Mouse (Mus musculus): ENCODE data around the gene Sirt4. TPM values are rescaled to one million over a fixed set of nuclear protein-coding genes. Genes with fewer than 3 reads are reported as not detected.
A peak's percentile ranks its signal among the peaks of the same experiment; 100 is the strongest.

Gene Sirt4
- 19.5 and 25.6 TPM in 2 replicates for total RNA-seq (2014; rRNA removed)
- 22.4 and 27.0 TPM in 2 replicates for polyA plus RNA-seq (2015; fragmentation: Nextera tagmentation; extraction: Ambion mirVana)

GRCm38 (mm10) chr5:115483947-115484920 is at the start of gene Sirt4:
TSS of gene Sirt4 (minus strand) at chr5:115484725.
- peak within 1 kb of the TSS; percentile 44 for H3K4me3 ChIP-seq (ENCODE audit: low read depth, low read length)
- peak; percentile 86 for ATAC-seq (ENCODE audit: low FRiP score)
- H3K4me2 ChIP-seq (ENCODE audit: low read depth, low read length, poor library complexity, severe bottlenecking): peak within 1 kb of the TSS; percentile 65
- H3K4me1 ChIP-seq (ENCODE audit: insufficient read depth, low read length): peaks cover 13% of the 10 kb centered on the region; the same call in 1 of the 2 replicates
- H3K9ac ChIP-seq (replicated peaks; ENCODE audit: low read length, poor library complexity, severe bottlenecking): peak within 1 kb of the TSS; percentile 63
- no peak for TF ChIP-seq CTCF (IDR thresholded peaks at IDR 0.05)
- no peaks in the 10 kb centered on the region for H3K27me3 ChIP-seq (ENCODE audit: insufficient read depth, low read length)
- DNase-seq (ENCODE audit: low spot score): peak; percentile 99
- 6% methylated on average over 30 of the region's 30 CpGs for WGBS
- H3K36me3 ChIP-seq (ENCODE audit: insufficient read depth, low read length): 0 out of 2 replicates have a peak, but pooled peaks cover 2% of the 10 kb centered on the region
- H3K27ac ChIP-seq (ENCODE audit: low read depth, low read length): peak within 1 kb of the TSS; percentile 85
- H3K9me3 ChIP-seq (ENCODE audit: low read length): no peaks in the 10 kb centered on the region

- no peaks in the 10 kb centered on the region for H3K9me3 ChIP-seq (ENCODE audit: low read length)
- no peak overlapping the region for H3K4me3 ChIP-seq (ENCODE audit: low read depth, low read length)
- no peak for TF ChIP-seq CTCF (IDR thresholded peaks at IDR 0.05)
- H3K36me3 ChIP-seq (ENCODE audit: insufficient read depth, low read length): no peaks in the 10 kb centered on the region
- 0 out of 2 replicates have a peak, but pooled peaks cover 2% of the 10 kb centered on the region for H3K4me1 ChIP-seq (ENCODE audit: insufficient read depth, low read length)
- no peak overlapping the region for H3K9ac ChIP-seq (replicated peaks; ENCODE audit: low read length, poor library complexity, severe bottlenecking)
- H3K27me3 ChIP-seq (ENCODE audit: insufficient read depth, low read length): no peaks in the 10 kb centered on the region
- H3K4me2 ChIP-seq (ENCODE audit: low read depth, low read length, poor library complexity, severe bottlenecking): no peak overlapping the region
- ATAC-seq (ENCODE audit: low FRiP score) (peak; percentile 52; the same call in 1 of the 2 replicates), DNase-seq (ENCODE audit: low spot score) (peak; percentile 83)
- WGBS: 49% methylated on average over 18 of the region's 18 CpGs
- no peak overlapping the region for H3K27ac ChIP-seq (ENCODE audit: low read depth, low read length)
These were observed 47.2 kb upstream of the Sirt4 start for GRCm38 (mm10) chr5:115531671-115532270.

- ATAC-seq (ENCODE audit: low FRiP score) (no peak), DNase-seq (ENCODE audit: low spot score) (no peak)
- peak overlapping the region; percentile 43; the same call in 1 of the 2 replicates for H3K27ac ChIP-seq (ENCODE audit: low read depth, low read length)
- no peak overlapping the region for H3K4me3 ChIP-seq (ENCODE audit: low read depth, low read length)
- no peak overlapping the region for H3K9ac ChIP-seq (replicated peaks; ENCODE audit: low read length, poor library complexity, severe bottlenecking)
- H3K9me3 ChIP-seq (ENCODE audit: low read length): no peaks in the 10 kb centered on the region
- WGBS: 86% methylated on average over 8 of the region's 8 CpGs
- no peaks in the 10 kb centered on the region for H3K27me3 ChIP-seq (ENCODE audit: insufficient read depth, low read length)
- no peak overlapping the region for H3K4me2 ChIP-seq (ENCODE audit: low read depth, low read length, poor library complexity, severe bottlenecking)
- H3K36me3 ChIP-seq (ENCODE audit: insufficient read depth, low read length): peaks cover 2% of the 10 kb centered on the region; the same call in 1 of the 2 replicates
- 0 out of 2 replicates have a peak, but pooled peaks cover 2% of the 10 kb centered on the region for H3K4me1 ChIP-seq (ENCODE audit: insufficient read depth, low read length)
- no peak for TF ChIP-seq CTCF (IDR thresholded peaks at IDR 0.05)
These were observed 45.9 kb upstream of the Sirt4 start for GRCm38 (mm10) chr5:115530447-115530809.

- WGBS: 70% methylated on average over 7 of the region's 7 CpGs
- no peak for TF ChIP-seq CTCF (IDR thresholded peaks at IDR 0.05)
- Histone ChIP-seq H3K4me1 (ENCODE audit: insufficient read depth, low read length) (0 out of 2 replicates have a peak, but pooled peaks cover under 1% of the 10 kb centered on the region), H3K27me3 (ENCODE audit: insufficient read depth, low read length) (no peaks in the 10 kb centered on the region), H3K36me3 (ENCODE audit: insufficient read depth, low read length) (peaks cover 2% of the 10 kb centered on the region; the same call in 1 of the 2 replicates), H3K9ac (replicated peaks; ENCODE audit: low read length, poor library complexity, severe bottlenecking) (no peak overlapping the region), H3K9me3 (ENCODE audit: low read length) (no peaks in the 10 kb centered on the region), H3K4me3 (ENCODE audit: low read depth, low read length) (no peak overlapping the region), H3K4me2 (ENCODE audit: low read depth, low read length, poor library complexity, severe bottlenecking) (no peak overlapping the region), H3K27ac (ENCODE audit: low read depth, low read length) (peak overlapping the region; percentile 43; the same call in 1 of the 2 replicates)
- ATAC-seq (ENCODE audit: low FRiP score) (no peak), DNase-seq (ENCODE audit: low spot score) (no peak)
These were observed 45.4 kb upstream of the Sirt4 start for GRCm38 (mm10) chr5:115529742-115530446.

- no peak overlapping the region for H3K9ac ChIP-seq (replicated peaks; ENCODE audit: low read length, poor library complexity, severe bottlenecking)
- H3K4me1 ChIP-seq (ENCODE audit: insufficient read depth, low read length): no peaks in the 10 kb centered on the region
- 76% methylated on average over 8 of the region's 8 CpGs for WGBS
- no peak for TF ChIP-seq CTCF (IDR thresholded peaks at IDR 0.05)
- no peaks in the 10 kb centered on the region for H3K9me3 ChIP-seq (ENCODE audit: low read length)
- H3K36me3 ChIP-seq (ENCODE audit: insufficient read depth, low read length): peaks cover 2% of the 10 kb centered on the region; the same call in 1 of the 2 replicates
- no peak overlapping the region for H3K4me2 ChIP-seq (ENCODE audit: low read depth, low read length, poor library complexity, severe bottlenecking)
- peak overlapping the region; percentile 43; the same call in 1 of the 2 replicates for H3K27ac ChIP-seq (ENCODE audit: low read depth, low read length)
- no peaks in the 10 kb centered on the region for H3K27me3 ChIP-seq (ENCODE audit: insufficient read depth, low read length)
- DNase-seq (ENCODE audit: low spot score) (no peak), ATAC-seq (ENCODE audit: low FRiP score) (no peak)
- no peak overlapping the region for H3K4me3 ChIP-seq (ENCODE audit: low read depth, low read length)
These were observed 44.8 kb upstream of the Sirt4 start for GRCm38 (mm10) chr5:115529364-115529741.

All from midbrain, postnatal 0 days (tissue).